Mouse (Mus musculus) ES-E14 (cell line): ENCODE results near the gene Myg1.

Experiments used
- HCFC1 ChIP-seq: IDR thresholded peaks from 2 replicates; pipeline ENCODE4 v1.6.1; 2012; ENCODE audit warnings: low read length, inconsistent platforms, borderline replicate concordance; ENCODE audit not compliant: insufficient read depth
- ZC3H11A ChIP-seq: IDR thresholded peaks from 2 replicates; pipeline ENCODE4 v1.6.1; 2012; ENCODE audit warnings: low read depth, mild to moderate bottlenecking, inconsistent platforms, low read length, borderline replicate concordance
- ZNF384 ChIP-seq: IDR thresholded peaks from 2 replicates; pipeline ENCODE4 v1.6.1; 2012; ENCODE audit warnings: low read depth, low read length, inconsistent platforms

- TF ChIP-seq ZC3H11A: no peak
- TF ChIP-seq ZNF384: no peak
- no peak for TF ChIP-seq HCFC1
Measured at GRCm38 (mm10) chr15:102324654-102325473, 6.6 kb upstream of the Myg1 start.
